Comparison of ENCODE assay signal across 24 mouse cellular contexts in genomic region chr1:55413534-55413933, GRCm38 (mm10). TPM values are rescaled to one million over a fixed set of nuclear protein-coding genes. Genes with fewer than 3 reads are reported as not detected.
"Had no signal": no experiment of that assay in that cellular context is flagged by ENCODE, and none has a peak within 500 bp of the region (broad histone marks: within the 10 kb centered on the region; RNA-seq: fewer than 3 reads in every experiment).

No protein-coding gene starts in this region.

- H3K36me3 ChIP-seq: liver, embryonic 13.5 days; midbrain, embryonic 12.5 days had no signal

- H3K27ac ChIP-seq: kidney, postnatal 0 days; layer of hippocampus, adult 2 months; liver, embryonic 13.5 days; midbrain, embryonic 12.5 days had no signal

- H3K4me1 ChIP-seq: liver, embryonic 13.5 days; megakaryocyte, embryonic 14.5 days had no signal

- H3K4me2 ChIP-seq: liver, embryonic 13.5 days; lung, embryonic 14.5 days; midbrain, embryonic 12.5 days had no signal

- DNase-seq: kidney, adult 18-20 months; kidney, adult 9 months; kidney, postnatal 25 days; layer of hippocampus, adult 9-11 months; liver, embryonic 13.5 days; lung, embryonic 14.5 days; lung, postnatal 14 days; lung, postnatal 4 days; thymus, adult 18-20 months; thymus, postnatal 36 days had no signal

- H3K4me3 ChIP-seq: layer of hippocampus, adult 2 months; liver, embryonic 13.5 days; megakaryocyte, embryonic 14.5 days; midbrain, embryonic 12.5 days had no signal

- H3K9ac ChIP-seq: liver, embryonic 13.5 days; lung, embryonic 14.5 days; midbrain, embryonic 12.5 days had no signal

- H3K9me3 ChIP-seq: liver, embryonic 13.5 days; midbrain, embryonic 12.5 days had no signal

- ATAC-seq: midbrain, embryonic 16.5 days had no signal

RNA-seq across cellular contexts. Expression of gene Boll, which starts 50.3 kb away (rescaled TPM):
- total RNA-seq: left cerebral cortex, adult 18-20 months; left cerebral cortex, postnatal 10 days; left cerebral cortex, postnatal 36 days; liver, adult 2 months had no signal
- polyA plus RNA-seq: limb, embryonic 11.5 days; liver, adult 2 months; liver, embryonic 16.5 days; lung, embryonic 14.5 days; midbrain, embryonic 16.5 days; neural tube, embryonic 14.5 days; small intestine, adult 2 months; urinary bladder, adult 2 months had no signal
